Mouse (Mus musculus) ovary, postnatal 10 days (tissue): Measurements from ENCODE around the gene Nepro.

Experiments
- DNase-seq: peaks from one replicate; pipeline ENCODE4 v3.0.0; 2022; ENCODE audit warnings: low spot score

Gene Nepro

GRCm38 (mm10) chr16:44724083-44724787 lies at the start of gene Nepro:
Nepro (plus strand) TSS chr16:44724301.
- DNase-seq, result peak; percentile 96

- no peak for DNase-seq
Measured at GRCm38 (mm10) chr16:44676357-44676756, 47.7 kb upstream of the Nepro start.

DNA sequence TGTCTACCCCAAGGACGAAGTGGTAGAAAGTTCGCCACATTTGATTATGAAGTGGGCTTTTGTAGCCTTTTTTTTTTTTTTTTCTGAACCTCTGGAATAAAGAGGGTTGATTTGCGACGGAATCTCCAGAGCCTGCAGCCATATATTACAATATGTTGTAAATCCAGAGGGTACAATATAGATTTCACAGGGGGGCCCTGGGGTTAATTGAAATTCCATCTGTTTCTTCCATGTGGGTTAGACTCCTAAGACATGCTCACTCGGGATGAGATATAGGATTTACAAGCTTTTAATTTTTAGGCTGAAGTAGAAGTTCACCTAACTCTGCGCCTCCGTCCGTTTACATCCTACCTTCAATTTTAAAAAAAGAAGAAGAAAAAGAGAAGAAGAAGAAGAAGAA lies 45.0 kb upstream of the Nepro start:
- DNase-seq, result no peak

GRCm38 (mm10) chr16:44679503-44679971 lies 44.6 kb upstream of the Nepro start:
- no peak for DNase-seq

GRCm38 (mm10) chr16:44680756-44681498 lies 43.2 kb upstream of the Nepro start:
- DNase-seq, result no peak

DNA sequence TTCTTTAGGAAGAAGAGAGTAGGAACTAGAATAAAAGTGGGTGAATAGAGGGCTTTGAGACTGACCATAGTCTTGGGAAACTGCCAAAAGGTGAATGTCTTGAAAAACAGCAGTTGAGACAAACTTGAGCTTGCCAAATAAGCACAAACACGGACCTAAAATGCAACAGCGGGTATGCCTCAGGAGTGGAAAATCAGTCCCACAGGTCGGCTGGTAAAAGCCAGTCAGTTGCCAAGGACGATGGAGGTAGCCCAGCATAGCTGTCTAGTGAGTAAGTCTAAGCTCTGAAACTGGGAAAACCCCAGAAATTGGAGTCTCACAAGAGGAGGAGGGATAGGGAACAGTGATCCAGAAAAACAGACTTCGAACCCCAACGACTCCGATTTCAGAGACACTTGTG lies 39.5 kb upstream of the Nepro start:
- no peak for DNase-seq

- no peak for DNase-seq
Measured at GRCm38 (mm10) chr16:44685401-44685800, 38.7 kb upstream of the Nepro start.

DNA sequence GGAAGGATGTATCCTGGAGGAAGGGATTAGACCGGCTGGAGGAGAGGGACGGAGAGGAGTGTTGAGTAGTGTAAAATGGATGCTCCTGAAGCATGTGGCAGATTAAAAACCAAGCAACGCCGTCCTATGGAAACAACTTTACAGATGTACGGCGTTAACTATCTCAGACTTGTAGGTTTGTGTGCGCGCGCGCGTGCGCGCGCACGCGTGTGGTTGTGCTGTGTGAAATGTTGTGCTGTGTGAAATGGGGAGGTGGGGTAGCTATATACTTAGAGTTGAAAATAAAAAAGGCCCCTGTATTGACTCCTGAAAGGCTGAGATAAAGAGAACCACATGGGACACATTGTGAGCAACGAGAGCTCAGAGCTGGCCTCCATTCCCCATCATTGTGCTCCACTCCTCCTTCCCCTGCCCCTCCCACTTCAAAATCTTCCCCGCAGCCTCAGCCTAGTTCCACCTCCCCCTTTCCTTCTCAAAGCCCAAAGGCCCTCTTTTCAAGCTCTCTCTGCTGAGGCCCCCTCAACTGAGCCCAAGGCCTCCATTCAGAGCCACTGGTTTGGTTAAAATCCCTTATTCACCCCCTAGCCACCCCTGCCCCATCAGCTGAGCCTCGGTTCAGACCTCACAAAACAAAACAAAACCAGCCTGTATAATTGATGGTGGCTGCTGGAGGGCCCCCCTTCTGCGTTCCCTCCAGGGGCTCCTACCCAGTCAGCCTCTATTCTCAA lies 36.9 kb upstream of the Nepro start:
- DNase-seq, result no peak

DNA sequence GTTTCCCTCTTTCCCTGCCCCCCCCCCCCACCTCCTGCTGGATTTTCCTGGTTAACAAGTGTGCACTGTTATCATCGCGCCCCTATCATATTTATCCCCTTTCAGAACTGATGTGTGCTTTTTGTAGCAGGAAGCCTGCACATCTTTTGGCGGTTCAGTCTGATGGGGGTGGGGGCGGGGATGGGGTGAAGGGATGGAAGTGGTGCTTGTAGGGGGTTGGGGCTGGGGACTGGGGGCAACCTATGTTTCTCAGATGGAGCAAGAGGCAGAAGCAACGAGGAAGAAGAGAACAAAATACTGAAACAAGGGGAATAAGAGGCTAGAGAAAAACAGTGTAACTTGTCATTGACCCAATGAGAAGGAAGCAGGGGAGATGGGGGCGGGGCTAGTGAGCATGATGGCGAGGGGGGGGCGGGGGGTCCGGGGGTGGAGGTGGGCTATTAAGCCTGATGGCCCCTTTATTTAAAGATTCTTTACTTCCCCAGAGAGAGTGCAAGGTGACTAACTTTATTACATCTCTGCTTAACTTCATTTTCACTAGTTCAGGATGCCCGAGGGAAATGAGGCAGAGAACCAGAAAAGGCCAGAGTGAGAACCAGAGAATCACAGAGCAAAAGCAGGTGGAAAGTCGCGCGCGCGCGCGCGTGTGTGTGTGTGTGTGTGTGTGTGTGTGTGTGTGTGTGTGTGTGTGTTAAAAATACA lies 36.2 kb upstream of the Nepro start:
- no peak for DNase-seq

GRCm38 (mm10) chr16:44688507-44688906 lies 35.6 kb upstream of the Nepro start:
- no peak for DNase-seq

DNA sequence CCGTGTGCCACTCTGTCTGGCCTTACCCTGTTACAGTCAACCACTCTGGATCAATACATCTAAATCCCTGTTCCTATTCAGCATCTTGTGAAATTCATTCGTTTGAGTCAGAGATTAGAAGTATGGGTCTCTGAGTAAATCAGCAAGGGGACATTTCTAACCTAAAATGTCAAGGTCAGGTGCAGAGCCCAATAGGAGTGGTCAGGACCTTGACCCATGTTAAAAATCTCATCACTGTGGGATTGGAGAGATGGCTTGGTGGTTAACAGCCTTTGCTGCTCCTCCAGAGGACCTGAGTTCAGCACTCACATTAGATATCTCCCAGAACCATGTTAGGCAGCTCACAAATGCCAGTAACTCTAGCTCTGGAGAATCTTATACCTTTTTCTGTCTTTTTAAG lies 33.6 kb upstream of the Nepro start:
- no peak for DNase-seq

DNA sequence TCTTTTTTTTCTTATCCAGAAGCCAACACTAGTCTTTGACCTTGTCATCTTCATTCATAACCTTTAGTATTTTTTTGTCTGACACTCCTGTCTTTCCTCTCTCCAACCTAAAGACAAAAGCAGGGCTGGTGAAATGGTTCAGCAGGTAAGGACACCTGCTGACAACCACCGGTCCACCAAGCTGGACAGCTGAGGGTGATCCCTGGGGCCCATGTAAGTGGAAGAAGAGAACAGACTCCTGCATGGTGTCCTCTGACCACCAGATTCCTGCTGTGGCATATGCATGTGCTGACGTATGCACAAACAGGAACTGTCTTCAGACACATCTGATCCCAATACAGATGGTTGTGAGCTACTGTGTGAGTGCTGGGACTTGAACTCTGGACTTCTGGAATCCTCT lies 33.0 kb upstream of the Nepro start:
- DNase-seq, result no peak

GRCm38 (mm10) chr16:44691561-44692141 lies 32.5 kb upstream of the Nepro start:
- DNase-seq, result no peak

DNA sequence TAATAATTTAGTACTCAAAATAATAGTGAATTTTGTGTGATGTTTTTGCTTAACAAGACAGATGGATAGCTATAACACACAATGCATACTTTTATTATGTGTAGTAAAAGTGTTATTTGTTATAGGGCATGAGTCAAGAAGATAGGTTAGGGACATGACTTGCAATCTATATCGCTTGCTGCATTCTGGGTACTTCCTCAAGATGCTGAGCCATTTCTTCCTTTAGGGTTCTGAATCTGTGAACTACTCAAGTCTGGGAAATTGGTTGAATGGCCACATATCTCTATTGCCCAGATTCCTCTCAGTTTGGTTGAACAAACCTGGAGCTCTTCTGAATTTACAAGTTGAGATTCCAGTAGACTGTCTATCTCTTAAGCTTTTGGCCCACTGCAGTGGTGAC lies 31.6 kb upstream of the Nepro start:
- DNase-seq, result no peak

DNA sequence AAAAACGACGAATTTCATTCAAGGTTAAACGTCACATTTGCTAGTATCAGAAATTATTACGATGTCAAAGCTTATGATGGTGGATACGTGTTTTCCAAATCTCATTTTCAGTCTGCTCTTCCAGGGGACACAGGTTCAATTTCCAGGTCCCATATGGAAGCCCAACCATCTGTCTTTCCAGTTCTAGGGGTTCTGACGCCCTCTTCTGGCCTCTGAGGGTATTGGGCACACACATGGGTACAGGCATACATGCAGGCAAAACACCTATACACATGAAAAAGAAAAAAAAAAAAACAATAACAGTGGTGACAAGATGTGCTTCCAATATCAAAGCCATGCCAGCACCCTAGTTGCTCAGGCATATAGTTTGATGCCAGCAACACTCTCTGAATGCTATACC lies 30.4 kb upstream of the Nepro start:
- no peak for DNase-seq

- DNase-seq, result no peak
Measured at GRCm38 (mm10) chr16:44695214-44695858, 28.8 kb upstream of the Nepro start.

GRCm38 (mm10) chr16:44695859-44696620 lies 28.1 kb upstream of the Nepro start:
- no peak for DNase-seq

DNA sequence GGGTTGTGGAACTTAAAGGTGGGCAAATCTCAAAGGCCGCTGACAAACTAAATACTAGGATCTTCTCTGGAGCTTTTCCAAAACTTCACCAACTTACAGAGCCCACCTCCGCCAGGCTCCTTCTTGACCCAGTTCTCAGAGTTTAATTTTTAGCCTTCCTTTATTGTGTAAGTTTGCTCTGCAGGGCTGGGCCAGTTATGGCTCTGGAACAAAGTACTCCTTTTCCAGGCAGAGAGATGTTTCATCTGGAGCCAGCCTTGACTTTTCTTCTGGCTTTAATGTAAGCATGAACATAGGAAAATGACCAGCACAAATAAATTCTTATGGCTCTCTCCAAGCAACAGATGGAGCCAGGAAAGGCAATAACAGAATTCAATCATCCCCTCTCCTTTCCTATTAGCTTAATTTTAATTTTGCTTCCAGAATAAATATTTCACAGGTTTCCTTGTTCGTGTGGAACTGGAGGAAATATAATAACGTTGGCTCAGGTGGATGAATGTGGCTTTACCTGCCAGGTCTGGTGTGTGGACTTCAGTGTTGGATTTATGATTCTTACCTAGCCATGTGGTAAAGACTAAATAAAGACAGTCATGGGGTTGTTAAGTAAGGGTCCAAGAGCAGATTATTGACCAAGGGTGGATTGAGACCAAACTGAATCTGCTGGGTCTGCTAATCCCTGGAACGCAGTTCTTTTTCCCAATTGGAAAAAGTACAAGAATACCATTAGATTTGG lies 26.5 kb upstream of the Nepro start:
- DNase-seq, result no peak

DNA sequence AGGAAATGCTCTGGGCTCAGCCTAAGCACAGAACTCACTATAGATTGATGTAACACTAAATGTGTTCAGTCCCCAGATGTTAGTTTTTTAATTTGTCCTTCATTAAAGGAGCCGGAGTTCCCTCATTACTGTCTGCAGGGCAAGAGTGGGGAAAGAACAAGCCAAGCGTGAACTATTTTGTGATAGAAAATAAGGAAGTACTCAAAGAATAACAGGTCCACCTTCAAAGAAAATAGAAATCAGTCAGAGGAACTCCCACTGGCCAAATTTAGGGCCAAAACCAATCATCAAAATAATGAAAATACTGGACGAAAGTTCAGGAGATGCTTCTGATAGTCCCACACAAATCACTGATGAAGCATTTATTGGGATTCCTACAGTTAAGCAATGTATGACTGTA lies 22.9 kb upstream of the Nepro start:
- DNase-seq, result no peak

DNA sequence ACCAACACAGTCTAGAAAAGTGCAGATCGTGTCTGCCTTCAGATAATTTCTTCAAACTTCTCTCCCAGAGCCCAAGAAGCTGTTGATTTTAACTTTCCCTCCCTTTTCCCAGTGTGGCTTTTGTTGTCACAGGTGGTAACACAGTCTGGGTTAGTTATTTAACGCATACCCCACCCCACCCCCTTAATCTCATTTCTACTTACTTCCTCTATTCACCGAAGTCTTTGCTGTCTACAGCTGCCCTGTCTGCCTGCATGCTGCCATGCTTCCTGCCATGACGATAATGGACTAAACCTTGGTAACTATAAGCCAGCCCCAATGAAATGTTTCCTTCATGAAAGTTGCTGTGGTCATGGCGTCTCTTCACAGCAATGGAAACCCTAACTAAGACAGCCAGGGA lies 21.8 kb upstream of the Nepro start:
- DNase-seq, result no peak
